Mouse (Mus musculus) brown adipose tissue, adult 24 weeks (tissue): ENCODE measurements around the gene 2010005H15Rik. TPM values are rescaled to one million over a fixed set of nuclear protein-coding genes. Genes with fewer than 3 reads are reported as not detected.
"Not testable (repeated sequence)": the region's sequence is repeated elsewhere in the genome, so short reads cannot be mapped to it uniquely, and the experiment has no call there.

Experiments
- H3K27ac ChIP-seq: fragments of 200-500 bp; replicated peaks from 2 replicates; pipeline ENCODE4 v1.5.1; 2012; ENCODE audit warnings: low read depth, mild to moderate bottlenecking, low read length
- H3K4me1 ChIP-seq: fragments of 200-500 bp; 2 replicates; pipeline ENCODE4 v1.6.1; 2012; ENCODE audit warnings: low read length, mixed read lengths; ENCODE audit not compliant: control insufficient read depth, insufficient read depth, insufficient read length
- H3K4me3 ChIP-seq: fragments of 200-500 bp; 2 replicates; pipeline ENCODE4 v1.5.1; 2012; ENCODE audit warnings: low read depth, mild to moderate bottlenecking, low read length, moderate library complexity; ENCODE audit not compliant: insufficient read depth
- polyA plus RNA-seq: library from polyadenylated mRNA; stranded (reverse); fragments of >200 nt; gene quantifications from 2 replicates; pipeline ENCODE4 v1.2.4, GENCODE M21; 2012; ENCODE audit not compliant: missing spikeins, insufficient read depth, insufficient read length

2010005H15Rik gene
- polyA plus RNA-seq: not detected in 2 replicates

- H3K4me1 ChIP-seq, H3K27ac ChIP-seq, H3K4me3 ChIP-seq: not testable (repeated sequence)
These were observed at the start of gene 2010005H15Rik for GRCm38 (mm10) chr16:36221168-36221567. TSS of gene 2010005H15Rik (plus strand) at chr16:36221468.

- no peak overlapping the region for H3K4me3 ChIP-seq
- no peaks in the 10 kb centered on the region for H3K4me1 ChIP-seq
- H3K27ac ChIP-seq: no peak overlapping the region
These were observed 45.2 kb upstream of the 2010005H15Rik start for GRCm38 (mm10) chr16:36176108-36176507.

GRCm38 (mm10) chr16:36179910-36180309 is 41.4 kb upstream of the 2010005H15Rik start:
- Histone ChIP-seq H3K4me3 (no peak overlapping the region), H3K4me1 (no peaks in the 10 kb centered on the region), H3K27ac (no peak overlapping the region)

- not testable (repeated sequence) for H3K27ac ChIP-seq, H3K4me1 ChIP-seq, H3K4me3 ChIP-seq
These were observed 37.4 kb upstream of the 2010005H15Rik start, which contains the start of gene Gm5483 for GRCm38 (mm10) chr16:36183912-36184311. TSS of gene Gm5483 (plus strand) at chr16:36184212.

GRCm38 (mm10) chr16:36199226-36199625 is 22.0 kb upstream of the 2010005H15Rik start:
- Histone ChIP-seq H3K4me3 (no peak overlapping the region), H3K27ac (no peak overlapping the region), H3K4me1 (no peaks in the 10 kb centered on the region)

GRCm38 (mm10) chr16:36203846-36204245 is 17.4 kb upstream of the 2010005H15Rik start:
- H3K27ac ChIP-seq: no peak overlapping the region
- no peak overlapping the region for H3K4me3 ChIP-seq
- no peaks in the 10 kb centered on the region for H3K4me1 ChIP-seq

- not testable (repeated sequence) for H3K27ac ChIP-seq, H3K4me1 ChIP-seq, H3K4me3 ChIP-seq
These were observed 15.6 kb upstream of the 2010005H15Rik start for GRCm38 (mm10) chr16:36205684-36206083.

- Histone ChIP-seq H3K4me1 (no peaks in the 10 kb centered on the region), H3K4me3 (no peak within 1 kb of the TSS), H3K27ac (no peak within 1 kb of the TSS)
These were observed 11.3 kb upstream of the 2010005H15Rik start, which contains the start of gene Gm5416 for GRCm38 (mm10) chr16:36209967-36210453. TSS of gene Gm5416 (plus strand) at chr16:36210403.

GRCm38 (mm10) chr16:36260585-36260984 is 39.3 kb downstream of the 2010005H15Rik start:
- not testable (repeated sequence) for H3K4me1 ChIP-seq, H3K27ac ChIP-seq, H3K4me3 ChIP-seq

GRCm38 (mm10) chr16:36276796-36277195 is 55.5 kb downstream of the 2010005H15Rik start, which contains the start of gene Stfa1:
TSS of gene Stfa1 (plus strand) at chr16:36276951.
- H3K27ac ChIP-seq, H3K4me3 ChIP-seq, H3K4me1 ChIP-seq: not testable (repeated sequence)

- H3K4me3 ChIP-seq: no peak overlapping the region
- no peak overlapping the region for H3K27ac ChIP-seq
- no peaks in the 10 kb centered on the region for H3K4me1 ChIP-seq
These were observed 67.9 kb downstream of the 2010005H15Rik start for GRCm38 (mm10) chr16:36289140-36289539.

Other genes with a start within 250 kb of the 2010005H15Rik start
- gene Kpna1, start 242.7 kb upstream of the 2010005H15Rik start, polyA plus RNA-seq: 20.4 and 28.2 TPM in 2 replicates
- gene Wdr5b, start 180.3 kb upstream of the 2010005H15Rik start, polyA plus RNA-seq: 3.3 and 4.1 TPM in 2 replicates
- gene Fam162a, start 149.9 kb upstream of the 2010005H15Rik start, polyA plus RNA-seq: 372 and 403 TPM in 2 replicates
- 79.2 and 93.0 TPM in 2 replicates for gene Ccdc58, start 149.8 kb upstream of the 2010005H15Rik start, polyA plus RNA-seq
- gene Csta1, start 90.2 kb upstream of the 2010005H15Rik start, polyA plus RNA-seq: not detected in 2 replicates
- gene Stfa2l1, start 64.7 kb upstream of the 2010005H15Rik start, polyA plus RNA-seq: not detected in 2 replicates
- not detected in 2 replicates for gene Gm5483, start 37.3 kb upstream of the 2010005H15Rik start, polyA plus RNA-seq
- not detected in 2 replicates for gene Gm5416, start 11.1 kb upstream of the 2010005H15Rik start, polyA plus RNA-seq
- gene Stfa1, start 55.5 kb downstream of the 2010005H15Rik start, polyA plus RNA-seq: not detected in 2 replicates
- not detected in 2 replicates for gene BC117090, start 112.9 kb downstream of the 2010005H15Rik start, polyA plus RNA-seq
- gene BC100530, start 146.3 kb downstream of the 2010005H15Rik start, polyA plus RNA-seq: not detected in 2 replicates
- not detected in 2 replicates for gene Stfa2, start 187.0 kb downstream of the 2010005H15Rik start, polyA plus RNA-seq
- not detected in 2 replicates for gene Stfa3, start 233.9 kb downstream of the 2010005H15Rik start, polyA plus RNA-seq